Mouse (Mus musculus): ENCODE data around the gene Pde6b. TPM values are rescaled to one million over a fixed set of nuclear protein-coding genes. Genes with fewer than 3 reads are reported as not detected.
A peak's percentile ranks its signal among the peaks of the same experiment; 100 is the strongest.

The Pde6b gene
- polyA plus RNA-seq (2015; fragmentation: Nextera tagmentation; extraction: Ambion mirVana), result 0.07 and 0.15 TPM in 2 replicates

DNA sequence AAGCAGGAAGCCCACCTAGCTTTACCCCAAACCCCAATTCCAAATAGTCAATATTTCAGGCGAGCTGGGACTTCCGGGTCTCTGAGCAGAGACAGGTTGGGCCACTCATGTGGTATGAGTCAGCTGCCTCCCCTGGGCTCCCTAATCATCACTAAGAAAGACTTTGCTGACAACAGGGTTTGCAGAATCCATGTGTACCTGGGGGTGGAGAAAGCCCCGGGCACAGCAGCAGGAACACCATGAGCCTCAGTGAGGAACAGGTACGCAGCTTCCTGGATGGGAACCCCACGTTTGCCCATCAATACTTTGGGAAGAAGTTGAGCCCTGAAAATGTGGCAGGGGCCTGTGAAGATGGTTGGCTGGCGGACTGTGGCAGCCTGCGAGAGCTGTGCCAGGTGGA, at the start of gene Pde6b:
Gene Pde6b, plus strand, starts transcription at position 191 of the 400 bp plus-strand sequence.
- H3K4me2 ChIP-seq, result no peak within 1 kb of the TSS
- WGBS (ENCODE audit: insufficient replicate concordance), result 52% methylated on average over 7 of the region's 7 CpGs
- H3K9ac ChIP-seq, result no peak within 1 kb of the TSS

GRCm38 (mm10) chr5:108343680-108344170, 44.5 kb upstream of the Pde6b start:
- H3K27ac ChIP-seq, result no peak overlapping the region
- H3K27me3 ChIP-seq, result no peaks in the 10 kb centered on the region
- H3K9me3 ChIP-seq (replicated peaks), result no peaks in the 10 kb centered on the region
- peaks cover 39% of the 10 kb centered on the region for H3K36me3 ChIP-seq
- no peak for DNase-seq
- peaks cover 6% of the 10 kb centered on the region; the same call in 1 of the 2 replicates for H3K4me1 ChIP-seq (replicated peaks)
- H3K9ac ChIP-seq, result no peak overlapping the region
- ATAC-seq (ENCODE audit: low read depth), result no peak
- WGBS (ENCODE audit: insufficient replicate concordance), result 78% methylated on average over 4 of the region's 4 CpGs
- H3K4me2 ChIP-seq, result no peak overlapping the region
- no peak overlapping the region for H3K4me3 ChIP-seq (replicated peaks)

More for the DNA sequence above, at the start of gene Pde6b:
- Histone ChIP-seq H3K4me3 (replicated peaks) (no peak within 1 kb of the TSS), H3K9me3 (replicated peaks) (no peaks in the 10 kb centered on the region), H3K4me1 (replicated peaks) (no peaks in the 10 kb centered on the region), H3K36me3 (no peaks in the 10 kb centered on the region), H3K27ac (no peak within 1 kb of the TSS), H3K27me3 (peaks cover 9% of the 10 kb centered on the region)
- DNase-seq (no peak), ATAC-seq (ENCODE audit: low read depth) (no peak)

DNA sequence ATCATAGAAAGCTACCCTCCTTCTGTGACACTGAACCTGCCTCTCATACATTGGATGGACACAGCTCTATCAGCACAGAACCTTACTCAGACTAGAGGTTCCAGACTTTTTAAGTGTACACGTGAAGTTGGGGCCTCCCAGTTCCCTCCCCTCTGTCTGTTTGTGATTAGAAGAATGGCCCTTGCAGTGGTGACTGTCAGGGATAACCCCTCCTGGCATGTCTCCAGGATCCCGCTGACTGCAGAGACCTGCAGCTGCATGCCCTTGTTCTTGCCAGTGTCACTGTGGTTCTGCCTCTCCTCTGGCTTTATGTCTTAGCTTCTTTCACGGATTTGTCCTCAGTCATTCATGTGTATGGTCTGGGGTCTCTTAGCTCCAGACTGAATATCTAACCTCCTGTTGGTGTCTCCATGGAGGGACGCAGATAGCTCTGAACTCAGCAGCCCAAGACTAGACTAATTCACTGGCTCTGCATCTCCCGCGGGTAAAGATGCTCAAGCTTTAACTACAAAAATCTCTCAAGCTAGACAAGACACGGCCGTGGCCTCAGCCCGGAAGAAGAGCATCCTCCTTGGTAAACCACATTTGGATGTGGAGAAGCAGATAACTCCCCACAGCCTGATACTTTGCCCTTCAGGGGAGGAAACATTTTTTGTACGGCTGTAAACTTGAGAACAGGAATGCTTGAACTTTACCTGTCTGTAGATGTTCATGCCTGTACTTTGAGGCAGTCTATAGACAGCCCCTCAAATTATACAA, 42.7 kb upstream of the Pde6b start:
- H3K9ac ChIP-seq, result no peak overlapping the region
- peaks cover 6% of the 10 kb centered on the region; the same call in 1 of the 2 replicates for H3K4me1 ChIP-seq (replicated peaks)
- no peak overlapping the region for H3K4me3 ChIP-seq (replicated peaks)
- no peak overlapping the region for H3K27ac ChIP-seq
- peaks cover 41% of the 10 kb centered on the region for H3K36me3 ChIP-seq
- no peaks in the 10 kb centered on the region for H3K27me3 ChIP-seq
- ATAC-seq (ENCODE audit: low read depth) (peak; percentile 39), DNase-seq (no peak)
- H3K9me3 ChIP-seq (replicated peaks), result no peaks in the 10 kb centered on the region
- H3K4me2 ChIP-seq, result no peak overlapping the region
- 42% methylated on average over 10 of the region's 10 CpGs for WGBS (ENCODE audit: insufficient replicate concordance)

GRCm38 (mm10) chr5:108347843-108348242, 40.3 kb upstream of the Pde6b start:
- no peak overlapping the region for H3K27ac ChIP-seq
- H3K4me3 ChIP-seq (replicated peaks), result no peak overlapping the region
- H3K9ac ChIP-seq, result no peak overlapping the region
- H3K4me2 ChIP-seq, result no peak overlapping the region
- WGBS (ENCODE audit: insufficient replicate concordance), result 68% methylated on average over 6 of the region's 6 CpGs
- no peak for ATAC-seq (ENCODE audit: low read depth)
- H3K9me3 ChIP-seq (replicated peaks), result no peaks in the 10 kb centered on the region
- H3K36me3 ChIP-seq, result peaks cover 41% of the 10 kb centered on the region
- no peak for DNase-seq
- peaks cover 6% of the 10 kb centered on the region; the same call in 1 of the 2 replicates for H3K4me1 ChIP-seq (replicated peaks)
- H3K27me3 ChIP-seq, result no peaks in the 10 kb centered on the region

- no peak overlapping the region for H3K4me3 ChIP-seq (replicated peaks)
- H3K9me3 ChIP-seq (replicated peaks), result no peaks in the 10 kb centered on the region
- no peaks in the 10 kb centered on the region for H3K27me3 ChIP-seq
- H3K36me3 ChIP-seq, result peaks cover 31% of the 10 kb centered on the region
- H3K4me1 ChIP-seq (replicated peaks), result peaks cover 11% of the 10 kb centered on the region
- DNase-seq, result no peak
- H3K27ac ChIP-seq, result no peak overlapping the region
- no peak overlapping the region for H3K4me2 ChIP-seq
- H3K9ac ChIP-seq, result no peak overlapping the region
- no peak for ATAC-seq (ENCODE audit: low read depth)
- WGBS (ENCODE audit: insufficient replicate concordance), result 79% methylated on average over 9 of the region's 9 CpGs
Observed at GRCm38 (mm10) chr5:108349511-108350148, 38.6 kb upstream of the Pde6b start.

DNA sequence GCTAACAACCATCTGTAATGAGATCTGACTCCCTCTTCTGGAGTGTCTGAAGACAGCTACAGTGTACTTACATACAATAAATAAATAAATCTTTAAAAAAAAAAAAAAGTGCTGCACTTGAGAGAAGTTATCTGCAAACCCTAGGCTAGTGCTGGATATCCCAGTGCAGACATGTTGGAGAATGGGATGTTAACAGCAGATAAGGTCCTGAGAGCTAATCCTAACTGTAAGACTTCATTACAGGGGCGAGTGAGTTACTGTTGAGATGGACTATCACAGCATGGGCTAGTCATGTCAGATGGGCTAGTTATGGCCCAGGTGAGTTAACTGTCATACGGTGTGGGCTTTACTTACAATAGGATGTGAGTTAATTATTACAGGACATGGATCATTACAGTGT, 34.1 kb upstream of the Pde6b start:
- no peak overlapping the region for H3K27ac ChIP-seq
- no peak for DNase-seq
- H3K36me3 ChIP-seq, result peaks cover 16% of the 10 kb centered on the region
- no peaks in the 10 kb centered on the region for H3K27me3 ChIP-seq
- WGBS (ENCODE audit: insufficient replicate concordance), result 46% methylated on average over 2 of the region's 2 CpGs
- no peak overlapping the region for H3K4me3 ChIP-seq (replicated peaks)
- H3K4me1 ChIP-seq (replicated peaks), result peaks cover 5% of the 10 kb centered on the region
- peak; percentile 58 for ATAC-seq (ENCODE audit: low read depth)
- H3K9ac ChIP-seq, result no peak overlapping the region
- no peaks in the 10 kb centered on the region for H3K9me3 ChIP-seq (replicated peaks)
- no peak overlapping the region for H3K4me2 ChIP-seq

DNA sequence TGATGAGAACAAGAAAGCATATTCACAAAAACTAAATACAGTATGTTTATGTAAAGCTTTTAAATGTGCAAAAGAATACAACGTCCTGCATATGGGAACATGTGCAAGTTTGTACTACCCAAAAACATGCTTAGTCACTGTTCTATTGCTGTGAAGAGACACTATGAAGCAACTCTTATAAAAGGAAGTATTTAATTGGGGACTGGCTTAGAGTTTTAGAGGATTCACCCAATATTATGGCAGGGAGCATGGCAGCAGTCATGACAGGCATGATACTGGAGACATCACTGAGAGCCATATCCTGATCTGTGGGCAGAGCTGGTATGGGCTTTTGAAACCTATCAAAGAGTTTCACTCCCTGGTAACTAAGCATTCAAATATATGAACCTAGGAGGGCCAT, 30.3 kb upstream of the Pde6b start:
- ATAC-seq (ENCODE audit: low read depth) (no peak), DNase-seq (no peak)
- Histone ChIP-seq H3K4me3 (replicated peaks) (no peak overlapping the region), H3K27ac (no peak overlapping the region), H3K27me3 (peaks cover 8% of the 10 kb centered on the region), H3K4me1 (replicated peaks) (peaks cover 5% of the 10 kb centered on the region), H3K36me3 (no peaks in the 10 kb centered on the region), H3K9me3 (replicated peaks) (no peaks in the 10 kb centered on the region), H3K9ac (no peak overlapping the region), H3K4me2 (no peak overlapping the region)
- WGBS (ENCODE audit: insufficient replicate concordance), result 67% methylated on average over 1 of the region's 1 CpGs

DNA sequence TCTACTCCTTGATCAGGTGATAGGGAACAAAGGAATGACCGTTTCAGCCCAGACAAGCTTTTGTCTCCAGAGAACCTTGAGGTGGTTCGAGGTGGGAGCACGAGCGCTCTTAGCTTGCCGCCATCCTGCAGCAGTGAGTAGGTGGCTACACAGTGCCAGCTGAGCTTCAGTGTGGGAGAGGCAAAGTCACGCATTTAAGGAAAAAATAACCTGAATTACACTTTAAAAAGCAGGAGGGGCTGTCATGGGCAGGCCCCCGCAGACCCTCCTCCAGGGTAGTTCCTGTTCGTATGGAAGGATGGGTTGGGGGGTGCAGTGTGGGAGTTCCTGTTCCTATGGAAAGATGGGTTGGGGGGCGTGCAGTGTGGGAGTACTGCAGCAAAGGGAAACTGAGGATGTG, 28.7 kb upstream of the Pde6b start:
- H3K9ac ChIP-seq, result no peak overlapping the region
- peaks cover 24% of the 10 kb centered on the region for H3K27me3 ChIP-seq
- H3K9me3 ChIP-seq (replicated peaks), result no peaks in the 10 kb centered on the region
- no peak overlapping the region for H3K27ac ChIP-seq
- no peak overlapping the region for H3K4me2 ChIP-seq
- no peaks in the 10 kb centered on the region; the same call in 1 of the 2 replicates for H3K4me1 ChIP-seq (replicated peaks)
- no peak for ATAC-seq (ENCODE audit: low read depth)
- no peaks in the 10 kb centered on the region for H3K36me3 ChIP-seq
- DNase-seq, result no peak
- 76% methylated on average over 9 of the region's 9 CpGs for WGBS (ENCODE audit: insufficient replicate concordance)
- no peak overlapping the region for H3K4me3 ChIP-seq (replicated peaks)

- Histone ChIP-seq H3K36me3 (no peaks in the 10 kb centered on the region), H3K4me1 (replicated peaks) (no peaks in the 10 kb centered on the region), H3K27ac (no peak overlapping the region), H3K4me3 (replicated peaks) (no peak overlapping the region), H3K9ac (no peak overlapping the region), H3K9me3 (replicated peaks) (no peaks in the 10 kb centered on the region), H3K4me2 (no peak overlapping the region), H3K27me3 (peaks cover 31% of the 10 kb centered on the region)
- WGBS (ENCODE audit: insufficient replicate concordance), result 69% methylated on average over 4 of the region's 4 CpGs
- ATAC-seq (ENCODE audit: low read depth) (no peak), DNase-seq (no peak)
Observed at GRCm38 (mm10) chr5:108360211-108360610, 28.0 kb upstream of the Pde6b start.

DNA sequence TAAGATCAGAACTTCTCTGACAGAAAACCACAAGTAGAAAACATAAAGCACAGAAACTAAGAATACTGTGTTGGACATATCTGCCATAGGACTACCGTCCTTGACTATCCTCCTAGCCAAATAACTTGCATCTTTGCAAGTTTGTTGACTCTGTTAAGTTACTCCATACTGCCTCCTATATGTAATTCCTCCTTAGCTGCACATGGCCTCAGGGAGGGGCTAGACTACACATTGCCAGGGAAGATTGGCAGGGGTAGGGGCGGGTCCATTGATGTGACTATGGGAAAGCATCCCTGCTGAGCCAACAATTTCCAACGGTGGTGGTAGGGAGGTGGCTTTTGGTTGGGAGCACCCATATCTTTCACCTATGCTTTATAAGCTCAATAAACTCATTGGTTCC, 25.9 kb upstream of the Pde6b start:
- ATAC-seq (ENCODE audit: low read depth) (no peak), DNase-seq (no peak)
- Histone ChIP-seq H3K4me2 (no peak overlapping the region), H3K9ac (no peak overlapping the region), H3K36me3 (no peaks in the 10 kb centered on the region), H3K4me3 (replicated peaks) (no peak overlapping the region), H3K9me3 (replicated peaks) (no peaks in the 10 kb centered on the region), H3K27me3 (peaks cover 52% of the 10 kb centered on the region), H3K4me1 (replicated peaks) (peaks cover 8% of the 10 kb centered on the region), H3K27ac (no peak overlapping the region)
- WGBS (ENCODE audit: insufficient replicate concordance), result 21% methylated on average over 3 of the region's 3 CpGs

- peaks cover 25% of the 10 kb centered on the region for H3K4me1 ChIP-seq (replicated peaks)
- ATAC-seq (ENCODE audit: low read depth), result no peak
- H3K4me3 ChIP-seq (replicated peaks), result peak overlapping the region; percentile 56
- H3K9ac ChIP-seq, result no peak overlapping the region
- no peak for DNase-seq
- H3K9me3 ChIP-seq (replicated peaks), result no peaks in the 10 kb centered on the region
- 5% methylated on average over 60 of the region's 60 CpGs for WGBS (ENCODE audit: insufficient replicate concordance)
- peak overlapping the region; percentile 71 for H3K4me2 ChIP-seq
- H3K27me3 ChIP-seq, result peaks cover 92% of the 10 kb centered on the region
- H3K36me3 ChIP-seq, result no peaks in the 10 kb centered on the region
- no peak overlapping the region for H3K27ac ChIP-seq
Observed at GRCm38 (mm10) chr5:108366328-108366983, 21.7 kb upstream of the Pde6b start.

Data from liver, embryonic 13.5 days (tissue).